Mouse (Mus musculus) small intestine, adult 2 months (tissue): Measurements from ENCODE around the gene Slc25a19.

ENCODE experiments used
- CTCF ChIP-seq: fragments of 200-500 bp; IDR thresholded peaks from 2 replicates; pipeline ENCODE4 v1.5.1; 2012; ENCODE audit warnings: low read depth, mild to moderate bottlenecking, control low read depth, inconsistent platforms, low read length, moderate library complexity, mixed read lengths; ENCODE audit not compliant: insufficient replicate concordance, insufficient read length; ENCODE audit errors: extremely low read depth
- POLR2A ChIP-seq: fragments of 200-500 bp; IDR thresholded peaks from 2 replicates; pipeline ENCODE4 v1.6.1; 2012; ENCODE audit warnings: low read depth, mild to moderate bottlenecking, control low read depth, inconsistent platforms, low read length, moderate library complexity

DNA sequence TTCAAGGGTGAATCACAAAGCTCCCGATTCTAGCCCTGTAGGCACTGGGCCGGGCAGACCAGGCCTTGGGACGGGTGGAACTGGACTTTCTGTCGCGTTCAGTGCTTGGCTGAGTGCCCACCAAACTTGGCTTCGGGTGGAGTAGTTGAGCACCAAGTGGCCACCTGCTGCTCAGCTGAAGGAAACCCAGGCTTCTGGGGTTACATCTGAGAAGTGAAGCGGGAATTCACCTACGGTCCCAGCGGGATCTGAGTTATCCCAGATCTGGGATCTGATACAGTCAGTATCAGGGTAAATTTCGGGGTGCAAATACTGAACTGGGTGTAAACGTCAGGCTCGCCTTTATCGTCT is 16.1 kb downstream of the Slc25a19 start:
- TF ChIP-seq POLR2A, result no peak
- no peak for TF ChIP-seq CTCF
